Mouse (Mus musculus): ENCODE measurements around the gene Spsb1.

DNA sequence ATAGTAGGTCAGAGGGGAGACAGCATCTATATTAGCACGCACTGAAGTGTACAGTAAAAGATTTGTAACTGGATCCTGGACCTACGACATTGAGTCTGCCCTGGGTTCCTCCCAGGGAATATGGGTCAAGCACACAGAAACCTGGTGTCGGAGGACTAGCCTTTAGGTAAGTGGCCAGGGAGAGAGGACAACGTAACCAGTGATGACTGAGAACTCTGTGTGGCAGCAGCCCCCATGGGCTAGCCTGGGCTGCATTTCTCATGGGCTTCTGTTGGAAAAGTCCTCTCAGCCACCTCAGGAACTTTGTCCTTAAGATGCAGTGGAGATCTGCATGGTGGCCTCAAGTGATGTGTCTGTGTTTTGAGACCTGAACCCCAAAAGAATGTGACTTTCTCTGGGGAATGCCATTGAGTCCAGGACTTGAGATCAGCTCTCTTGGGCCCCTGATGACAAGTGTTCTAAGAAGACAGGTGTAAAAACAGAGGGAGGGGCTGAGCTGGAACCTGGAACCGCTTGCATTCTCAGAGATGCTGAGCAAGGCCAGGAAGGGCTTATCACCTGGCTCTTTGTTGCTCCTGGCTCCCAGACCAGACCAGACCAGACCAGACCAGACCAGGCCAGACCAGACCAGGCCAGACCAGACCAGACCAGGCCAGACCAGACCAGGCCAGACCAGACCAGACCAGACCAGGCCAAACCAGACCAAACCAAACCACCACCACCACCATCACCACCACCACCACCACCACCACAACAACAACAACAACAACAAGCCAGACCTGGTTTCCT is 63.5 kb downstream of the Spsb1 start:
- TF ChIP-seq CTCF (IDR thresholded peaks at IDR 0.05; ENCODE audit: low read depth, low read length) (no peak), POLR2A (IDR thresholded peaks at IDR 0.05; ENCODE audit: extremely low read depth, insufficient read depth, low read length) (no peak)

Measured in liver, adult 2 months (tissue).